Mouse (Mus musculus) heart, adult 2 months (tissue): ENCODE measurements at regions not wholly inside any gene's neighbourhood (a gene's known extent, or its start where the extent isn't known, plus 50 kb on each side); places are given as distances from the start of the nearest gene placed in this dataset.

ENCODE experiments used
- CTCF ChIP-seq: fragments of 200-600 bp; IDR thresholded peaks from 2 replicates; pipeline ENCODE4 v1.8.1; 2022; ENCODE audit warnings: antibody characterized with exemption, mild to moderate bottlenecking, moderate library complexity
- POLR2A ChIP-seq: fragments of 200-500 bp; IDR thresholded peaks from 2 replicates; pipeline ENCODE4 v1.6.1; 2011; ENCODE audit warnings: mild to moderate bottlenecking, low read depth, low read length, control low read depth; ENCODE audit not compliant: insufficient read depth

GRCm38 (mm10) chr4:72250531-72250930, 49.8 kb upstream of the Tle1 start:
- TF ChIP-seq CTCF: no peak
- TF ChIP-seq POLR2A: no peak
